Mouse (Mus musculus): ENCODE results near the gene Hlcs.

The Hlcs gene

GRCm38 (mm10) chr16:94289138-94290072 is 24.0 kb downstream of the Hlcs start:
- DNase-seq = peak; percentile 44

- no peak for DNase-seq
Measured at GRCm38 (mm10) chr16:94287826-94288225, 25.5 kb downstream of the Hlcs start.

- no peak for DNase-seq
Measured at GRCm38 (mm10) chr16:94283972-94284371, 29.4 kb downstream of the Hlcs start.

- no peak for DNase-seq
Measured at GRCm38 (mm10) chr16:94270826-94271225, 42.5 kb downstream of the Hlcs start.

GRCm38 (mm10) chr16:94269635-94270034 is 43.7 kb downstream of the Hlcs start:
- DNase-seq = peak; percentile 90

- no peak for DNase-seq
Measured at GRCm38 (mm10) chr16:94268205-94268604, 45.2 kb downstream of the Hlcs start.

- no peak for DNase-seq
Measured at GRCm38 (mm10) chr16:94264611-94265010, 48.8 kb downstream of the Hlcs start.

GRCm38 (mm10) chr16:94262501-94262900 is 50.9 kb downstream of the Hlcs start:
- DNase-seq = no peak

- no peak for DNase-seq
Measured at GRCm38 (mm10) chr16:94260938-94261630, 52.3 kb downstream of the Hlcs start.

GRCm38 (mm10) chr16:94258366-94259310 is 54.7 kb downstream of the Hlcs start:
- DNase-seq = peak; percentile 89

GRCm38 (mm10) chr16:94255592-94255991 is 57.8 kb downstream of the Hlcs start:
- no peak for DNase-seq

GRCm38 (mm10) chr16:94255035-94255434 is 58.3 kb downstream of the Hlcs start:
- no peak for DNase-seq

GRCm38 (mm10) chr16:94254415-94254891 is 58.9 kb downstream of the Hlcs start:
- no peak for DNase-seq

GRCm38 (mm10) chr16:94253671-94254414 is 59.5 kb downstream of the Hlcs start:
- no peak for DNase-seq

GRCm38 (mm10) chr16:94251756-94252155 is 61.6 kb downstream of the Hlcs start:
- DNase-seq = no peak

GRCm38 (mm10) chr16:94250640-94251349 is 62.6 kb downstream of the Hlcs start:
- no peak for DNase-seq

GRCm38 (mm10) chr16:94250136-94250535 is 63.2 kb downstream of the Hlcs start:
- no peak for DNase-seq

GRCm38 (mm10) chr16:94249666-94250065 is 63.7 kb downstream of the Hlcs start:
- no peak for DNase-seq

GRCm38 (mm10) chr16:94248721-94249120 is 64.7 kb downstream of the Hlcs start:
- DNase-seq = no peak

GRCm38 (mm10) chr16:94246976-94247375 is 66.4 kb downstream of the Hlcs start:
- no peak for DNase-seq

All from right cerebral cortex, postnatal 4 days (tissue).